Mouse (Mus musculus): ENCODE results near the gene Arhgap22. TPM values are rescaled to one million over a fixed set of nuclear protein-coding genes. Genes with fewer than 3 reads are reported as not detected.

Gene Arhgap22
- polyA plus RNA-seq, 1 experiment = 28.1 TPM

DNA sequence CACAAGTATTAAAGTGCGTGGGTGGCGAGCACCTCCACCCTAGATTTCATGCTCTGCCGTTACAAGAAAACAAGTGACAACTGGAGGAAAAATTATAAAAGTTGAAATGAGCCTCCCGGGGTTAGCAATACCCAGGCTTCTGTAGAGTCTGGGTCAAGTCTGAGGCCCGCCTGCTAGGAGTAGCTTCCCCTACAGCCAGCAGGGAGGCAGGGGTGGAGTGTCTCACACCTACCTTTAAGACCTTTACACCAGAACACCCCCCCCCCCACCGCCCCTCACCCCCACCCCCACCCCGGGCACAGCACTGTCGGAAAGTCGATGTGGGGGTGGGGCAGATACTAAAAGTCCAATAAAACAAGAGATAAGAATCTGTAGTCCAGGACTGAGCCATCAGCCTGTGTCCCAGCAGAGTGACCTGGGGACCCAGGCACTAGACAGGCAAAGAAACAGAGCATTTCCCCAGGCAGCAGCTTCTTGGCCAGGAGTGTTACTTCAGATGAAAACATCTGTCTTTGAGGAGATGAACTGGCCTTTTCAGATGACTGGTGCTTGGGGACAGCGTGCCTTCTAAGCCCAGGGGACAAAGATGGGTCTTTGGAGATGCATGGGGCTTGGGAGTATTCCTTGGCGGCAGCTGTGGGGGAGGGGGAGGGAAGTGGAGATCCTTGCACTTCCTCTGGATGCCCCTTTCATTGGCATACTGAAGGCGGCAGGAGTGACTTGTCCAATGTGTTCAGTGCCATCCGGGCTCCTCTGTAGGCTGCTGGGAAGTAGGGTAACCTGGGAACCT lies 37.3 kb downstream of the Arhgap22 start:
- WGBS = 13% methylated on average over 13 of the region's 13 CpGs
- no peak for DNase-seq
- H3K4me3 ChIP-seq (replicated peaks; ENCODE audit: extremely low read depth, low read depth, low read length) = no peak overlapping the region
- H3K4me1 ChIP-seq (ENCODE audit: control insufficient read depth, insufficient read depth, low read length) = peaks cover 6% of the 10 kb centered on the region; the same call in 1 of the 2 replicates
- TF ChIP-seq CTCF (IDR thresholded peaks at IDR 0.05; ENCODE audit: insufficient read depth, low read length) (no peak), POLR2A (IDR thresholded peaks at IDR 0.05; ENCODE audit: borderline replicate concordance, extremely low read depth, low read depth, low read length) (no peak)

DNA sequence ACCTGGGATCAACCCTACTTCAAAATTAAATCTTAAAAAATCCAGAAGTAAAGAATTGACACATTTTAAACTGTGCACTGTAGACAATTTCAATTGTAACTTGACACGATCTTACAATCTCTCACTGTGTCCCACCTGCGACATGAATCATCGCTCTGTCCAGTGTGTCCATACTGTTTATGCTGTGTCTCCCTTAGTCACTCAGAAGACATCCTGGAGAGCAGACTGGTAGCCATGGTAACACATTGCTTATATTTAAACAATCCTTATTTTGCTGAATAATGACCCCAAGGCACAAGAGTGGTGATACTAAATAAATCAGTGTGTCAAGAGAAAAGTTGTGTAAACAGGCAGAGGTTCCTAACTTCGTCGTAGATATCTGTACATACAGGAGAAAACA lies 44.4 kb downstream of the Arhgap22 start:
- TF ChIP-seq CTCF (IDR thresholded peaks at IDR 0.05; ENCODE audit: insufficient read depth, low read length) = no peak
- TF ChIP-seq POLR2A (IDR thresholded peaks at IDR 0.05; ENCODE audit: borderline replicate concordance, extremely low read depth, low read depth, low read length) = no peak
- DNase-seq = no peak
- no peak overlapping the region for H3K4me3 ChIP-seq (replicated peaks; ENCODE audit: extremely low read depth, low read depth, low read length)
- 45% methylated on average over 5 of the region's 5 CpGs for WGBS
- H3K4me1 ChIP-seq (ENCODE audit: control insufficient read depth, insufficient read depth, low read length) = no peaks in the 10 kb centered on the region

DNA sequence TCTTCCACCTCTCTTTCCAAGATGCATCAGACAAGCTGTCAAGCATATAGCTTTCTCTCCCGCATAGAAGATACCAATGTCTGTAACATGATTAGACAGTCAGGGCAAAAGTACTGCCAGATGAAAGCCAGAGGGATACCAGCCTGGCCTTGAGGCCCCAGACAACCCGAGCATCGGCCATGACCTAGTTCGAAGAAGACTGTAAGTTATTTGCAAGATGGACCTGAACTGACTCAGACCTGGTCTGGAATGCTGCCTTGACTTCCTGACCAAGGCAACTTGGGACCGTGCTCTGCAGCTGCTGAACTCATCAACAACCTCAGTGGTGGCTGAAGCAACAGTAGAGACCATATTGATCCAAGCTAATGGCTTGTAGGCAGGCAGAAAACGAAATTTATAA lies 46.3 kb downstream of the Arhgap22 start:
- no peak for TF ChIP-seq CTCF (IDR thresholded peaks at IDR 0.05; ENCODE audit: insufficient read depth, low read length)
- TF ChIP-seq POLR2A (IDR thresholded peaks at IDR 0.05; ENCODE audit: borderline replicate concordance, extremely low read depth, low read depth, low read length) = no peak
- Histone ChIP-seq H3K4me1 (ENCODE audit: control insufficient read depth, insufficient read depth, low read length) (no peaks in the 10 kb centered on the region), H3K4me3 (replicated peaks; ENCODE audit: extremely low read depth, low read depth, low read length) (no peak overlapping the region)
- 85% methylated on average over 6 of the region's 6 CpGs for WGBS
- DNase-seq = no peak

DNA sequence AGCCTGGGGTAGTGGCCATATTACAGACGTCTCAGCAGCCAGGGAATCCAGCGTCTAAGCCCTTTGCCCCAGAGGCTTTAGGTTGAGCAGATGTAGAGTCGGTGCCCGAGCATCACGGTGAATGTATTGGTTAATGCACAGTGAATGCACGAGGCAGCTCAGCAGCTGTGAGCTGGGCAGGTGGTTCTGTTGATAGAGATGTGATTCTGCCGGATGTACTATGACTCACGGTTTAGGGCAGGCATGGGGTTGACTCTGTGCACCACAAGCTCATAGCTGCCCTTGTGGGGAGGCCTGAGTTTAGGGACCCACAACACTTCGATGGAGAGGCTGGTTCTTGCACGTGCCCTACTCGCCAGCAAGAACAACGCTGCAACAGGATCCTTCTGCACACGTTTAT lies 51.0 kb downstream of the Arhgap22 start:
- WGBS = 90% methylated on average over 13 of the region's 13 CpGs
- TF ChIP-seq CTCF (IDR thresholded peaks at IDR 0.05; ENCODE audit: insufficient read depth, low read length) (no peak), POLR2A (IDR thresholded peaks at IDR 0.05; ENCODE audit: borderline replicate concordance, extremely low read depth, low read depth, low read length) (no peak)
- no peak for DNase-seq
- H3K4me1 ChIP-seq (ENCODE audit: control insufficient read depth, insufficient read depth, low read length) = no peaks in the 10 kb centered on the region
- H3K4me3 ChIP-seq (replicated peaks; ENCODE audit: extremely low read depth, low read depth, low read length) = no peak overlapping the region

DNA sequence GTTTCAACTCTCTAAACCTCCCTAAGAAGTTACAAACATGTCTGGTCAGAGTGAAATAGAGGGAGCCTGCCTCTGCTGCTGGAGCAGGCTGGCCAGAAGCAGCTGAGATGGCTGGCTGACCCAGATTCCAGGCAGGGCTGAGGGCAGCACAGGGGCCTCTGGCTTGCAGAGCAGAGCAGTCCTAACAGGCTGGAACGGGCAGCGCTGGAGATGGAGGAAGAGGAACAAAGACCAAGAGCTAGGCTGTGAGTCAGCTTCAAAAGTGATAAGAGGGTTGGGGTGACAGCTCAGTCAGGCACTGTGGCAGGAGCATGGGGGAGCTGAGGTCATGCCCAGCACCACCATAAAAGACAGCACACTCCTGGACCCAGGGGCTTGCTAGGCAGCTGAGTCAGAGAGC lies 62.4 kb downstream of the Arhgap22 start:
- no peaks in the 10 kb centered on the region for H3K4me1 ChIP-seq (ENCODE audit: control insufficient read depth, insufficient read depth, low read length)
- 40% methylated on average over 2 of the region's 2 CpGs for WGBS
- no peak for DNase-seq

DNA sequence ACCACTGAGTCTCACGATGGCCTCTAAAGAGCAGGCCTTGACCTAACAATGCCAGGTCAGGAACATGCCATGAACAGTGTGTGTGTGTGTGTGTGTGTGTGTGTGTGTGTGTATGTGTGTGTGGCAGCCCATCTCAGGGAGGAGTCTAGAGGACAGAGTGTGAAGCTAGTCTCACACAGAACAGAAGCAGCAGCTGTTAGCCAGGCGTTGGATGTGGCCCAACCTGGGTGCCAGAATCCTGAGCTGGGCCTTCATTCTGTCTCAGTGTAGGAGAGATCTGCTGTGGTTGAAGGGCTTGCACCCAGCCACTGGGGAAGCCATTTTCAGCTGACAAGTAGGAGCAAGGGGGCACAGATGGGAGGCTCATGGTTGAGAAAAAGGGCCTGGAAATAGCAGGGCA lies 64.5 kb downstream of the Arhgap22 start:
- no peaks in the 10 kb centered on the region for H3K4me1 ChIP-seq (ENCODE audit: control insufficient read depth, insufficient read depth, low read length)
- DNase-seq = no peak
- H3K4me3 ChIP-seq (replicated peaks; ENCODE audit: extremely low read depth, low read depth, low read length) = no peak overlapping the region
- TF ChIP-seq POLR2A (IDR thresholded peaks at IDR 0.05; ENCODE audit: borderline replicate concordance, extremely low read depth, low read depth, low read length) = no peak
- no peak for TF ChIP-seq CTCF (IDR thresholded peaks at IDR 0.05; ENCODE audit: insufficient read depth, low read length)
- 62% methylated on average over 2 of the region's 2 CpGs for WGBS

More for the DNA sequence above, 62.4 kb downstream of the Arhgap22 start:
- no peak overlapping the region for H3K4me3 ChIP-seq (replicated peaks; ENCODE audit: extremely low read depth, low read depth, low read length)
- TF ChIP-seq CTCF (IDR thresholded peaks at IDR 0.05; ENCODE audit: insufficient read depth, low read length) (no peak), POLR2A (IDR thresholded peaks at IDR 0.05; ENCODE audit: borderline replicate concordance, extremely low read depth, low read depth, low read length) (no peak)

DNA sequence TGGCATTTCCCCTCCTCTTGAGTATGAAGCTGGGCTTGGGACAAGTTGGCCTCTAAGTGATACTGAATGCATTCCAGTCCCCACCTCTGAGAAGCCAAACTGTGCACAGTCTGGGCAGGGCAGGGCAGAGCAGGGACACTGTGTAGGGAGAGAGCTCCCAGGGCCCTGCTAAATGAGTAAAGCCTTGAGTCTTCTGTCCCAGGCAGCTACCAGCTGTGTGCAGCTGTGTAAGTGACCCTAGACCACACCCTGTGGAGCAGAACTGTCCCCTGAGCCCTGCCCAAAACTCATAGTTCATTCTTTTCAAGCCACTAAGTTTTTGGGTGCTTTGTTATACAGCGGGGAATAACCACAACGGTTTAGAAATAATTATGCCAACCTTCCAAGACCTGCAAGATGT lies 67.1 kb downstream of the Arhgap22 start:
- H3K4me3 ChIP-seq (replicated peaks; ENCODE audit: extremely low read depth, low read depth, low read length) = no peak overlapping the region
- DNase-seq = no peak
- no peaks in the 10 kb centered on the region for H3K4me1 ChIP-seq (ENCODE audit: control insufficient read depth, insufficient read depth, low read length)
- TF ChIP-seq POLR2A (IDR thresholded peaks at IDR 0.05; ENCODE audit: borderline replicate concordance, extremely low read depth, low read depth, low read length) (no peak), CTCF (IDR thresholded peaks at IDR 0.05; ENCODE audit: insufficient read depth, low read length) (no peak)
- 77% methylated on average over 2 of the region's 2 CpGs for WGBS

DNA sequence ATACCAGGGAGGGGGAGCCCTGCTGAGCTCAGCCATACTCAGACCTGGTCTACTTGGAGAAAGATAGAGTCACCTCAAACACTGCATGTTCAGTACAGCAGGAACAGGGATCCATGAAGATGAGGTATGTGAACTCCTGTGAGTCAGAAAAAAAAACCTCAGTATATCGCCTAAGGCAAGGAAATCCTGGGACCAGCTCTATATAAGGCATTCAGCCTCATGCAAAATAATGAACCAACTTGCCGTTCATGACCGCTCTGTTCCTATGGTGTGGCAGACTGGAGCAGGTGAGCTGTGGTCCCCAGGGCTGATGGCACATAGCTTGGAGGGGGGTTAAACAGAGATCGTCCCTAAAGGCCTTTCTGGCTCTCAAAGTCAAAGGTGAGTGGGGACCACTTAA lies 68.6 kb downstream of the Arhgap22 start:
- no peak for TF ChIP-seq POLR2A (IDR thresholded peaks at IDR 0.05; ENCODE audit: borderline replicate concordance, extremely low read depth, low read depth, low read length)
- TF ChIP-seq CTCF (IDR thresholded peaks at IDR 0.05; ENCODE audit: insufficient read depth, low read length) = no peak
- no peak for DNase-seq
- Histone ChIP-seq H3K4me3 (replicated peaks; ENCODE audit: extremely low read depth, low read depth, low read length) (no peak overlapping the region), H3K4me1 (ENCODE audit: control insufficient read depth, insufficient read depth, low read length) (no peaks in the 10 kb centered on the region)
- 86% methylated on average over 4 of the region's 4 CpGs for WGBS

DNA sequence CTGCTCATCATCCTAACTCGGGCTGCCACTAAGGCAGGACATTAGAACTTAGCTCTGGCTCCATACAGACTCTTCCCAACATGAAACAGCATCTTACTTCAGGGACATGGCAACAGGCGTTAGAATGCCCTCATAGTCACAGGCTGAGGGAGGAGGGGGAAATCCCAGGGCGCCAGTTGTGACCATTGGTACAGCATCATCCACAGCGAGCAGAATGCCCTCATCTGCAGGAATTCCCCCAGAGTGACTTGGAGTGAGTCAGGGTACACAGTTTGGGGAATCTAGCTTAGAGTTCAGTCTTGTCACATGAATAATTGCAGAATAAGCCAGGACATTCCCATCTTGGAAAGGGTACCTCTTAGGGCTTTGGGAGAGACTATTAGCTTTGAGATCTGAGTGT lies 74.1 kb downstream of the Arhgap22 start:
- WGBS = 75% methylated on average over 4 of the region's 4 CpGs
- no peak for DNase-seq
- no peak overlapping the region for H3K4me3 ChIP-seq (replicated peaks; ENCODE audit: extremely low read depth, low read depth, low read length)
- no peaks in the 10 kb centered on the region for H3K4me1 ChIP-seq (ENCODE audit: control insufficient read depth, insufficient read depth, low read length)
- TF ChIP-seq CTCF (IDR thresholded peaks at IDR 0.05; ENCODE audit: insufficient read depth, low read length) (no peak), POLR2A (IDR thresholded peaks at IDR 0.05; ENCODE audit: borderline replicate concordance, extremely low read depth, low read depth, low read length) (no peak)

DNA sequence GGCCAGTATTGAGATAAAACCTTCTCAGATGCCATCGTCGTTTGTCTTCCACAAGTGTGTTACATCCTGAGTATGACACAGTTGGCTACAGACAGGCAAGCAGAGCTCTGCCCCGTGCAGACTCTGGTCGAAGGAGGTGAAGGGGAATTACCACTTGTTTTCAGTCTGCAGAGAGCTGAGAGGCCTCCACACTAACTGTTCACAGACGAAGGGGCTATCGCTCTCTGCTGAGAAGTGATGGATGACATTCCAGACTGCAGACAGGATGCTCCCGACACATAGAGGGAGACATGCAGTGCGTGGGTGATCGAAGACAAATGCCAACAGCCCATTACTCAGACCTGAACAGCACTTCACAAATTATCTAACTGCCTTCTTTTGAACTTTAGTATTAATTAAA lies 76.2 kb downstream of the Arhgap22 start:
- TF ChIP-seq POLR2A (IDR thresholded peaks at IDR 0.05; ENCODE audit: borderline replicate concordance, extremely low read depth, low read depth, low read length) (no peak), CTCF (IDR thresholded peaks at IDR 0.05; ENCODE audit: insufficient read depth, low read length) (no peak)
- H3K4me1 ChIP-seq (ENCODE audit: control insufficient read depth, insufficient read depth, low read length) = no peaks in the 10 kb centered on the region
- H3K4me3 ChIP-seq (replicated peaks; ENCODE audit: extremely low read depth, low read depth, low read length) = no peak overlapping the region
- 25% methylated on average over 9 of the region's 9 CpGs for WGBS
- no peak for DNase-seq

All from lung, adult 2 months (tissue).